Mouse (Mus musculus): ENCODE data around the gene Tprn. TPM values are rescaled to one million over a fixed set of nuclear protein-coding genes. Genes with fewer than 3 reads are reported as not detected.

Gene Tprn
- polyA plus RNA-seq, 1 experiment: 85.4 TPM

DNA sequence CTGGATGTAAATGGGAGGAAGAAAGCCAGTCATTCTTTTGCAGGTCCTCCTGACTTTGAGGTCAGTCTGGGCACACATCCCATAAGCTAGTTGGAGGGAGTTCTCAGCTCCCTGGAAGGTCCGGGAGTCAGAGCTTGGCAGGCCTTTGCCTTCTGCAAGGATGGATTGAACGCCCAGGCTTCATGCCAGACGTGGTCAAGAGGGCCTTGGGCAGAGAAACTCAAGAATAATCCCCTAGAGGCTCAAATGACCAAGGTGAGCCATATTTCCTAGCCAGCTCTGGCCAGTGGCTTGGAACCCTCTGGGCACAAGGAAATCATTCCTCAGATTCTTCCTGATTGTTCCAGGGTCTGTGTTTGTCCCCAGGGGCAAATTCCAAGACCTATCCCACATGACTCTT lies 2.4 kb downstream of the Tprn start:
- peak overlapping the region; percentile 84 for H3K4me3 ChIP-seq (ENCODE audit: insufficient read depth, low read depth, low read length)
- peak; percentile 94 for DNase-seq
- WGBS: 16% methylated on average over 3 of the region's 3 CpGs
- TF ChIP-seq CTCF (conservative IDR thresholded peaks at IDR 0.05; ENCODE audit: insufficient read depth, insufficient read length, low read depth, low read length): no peak
- TF ChIP-seq POLR2A (IDR thresholded peaks at IDR 0.05; ENCODE audit: low read depth, low read length): no peak
- H3K36me3 ChIP-seq (ENCODE audit: control insufficient read depth, insufficient read depth, low read length): no peaks in the 10 kb centered on the region
- H3K27me3 ChIP-seq (replicated peaks; ENCODE audit: control insufficient read depth, insufficient read depth, low read length): no peaks in the 10 kb centered on the region
- H3K4me1 ChIP-seq (ENCODE audit: control insufficient read depth, insufficient read depth, low read length): peaks cover 20% of the 10 kb centered on the region
- H3K27ac ChIP-seq (ENCODE audit: insufficient read depth, low read depth, low read length): peak overlapping the region; percentile 95

DNA sequence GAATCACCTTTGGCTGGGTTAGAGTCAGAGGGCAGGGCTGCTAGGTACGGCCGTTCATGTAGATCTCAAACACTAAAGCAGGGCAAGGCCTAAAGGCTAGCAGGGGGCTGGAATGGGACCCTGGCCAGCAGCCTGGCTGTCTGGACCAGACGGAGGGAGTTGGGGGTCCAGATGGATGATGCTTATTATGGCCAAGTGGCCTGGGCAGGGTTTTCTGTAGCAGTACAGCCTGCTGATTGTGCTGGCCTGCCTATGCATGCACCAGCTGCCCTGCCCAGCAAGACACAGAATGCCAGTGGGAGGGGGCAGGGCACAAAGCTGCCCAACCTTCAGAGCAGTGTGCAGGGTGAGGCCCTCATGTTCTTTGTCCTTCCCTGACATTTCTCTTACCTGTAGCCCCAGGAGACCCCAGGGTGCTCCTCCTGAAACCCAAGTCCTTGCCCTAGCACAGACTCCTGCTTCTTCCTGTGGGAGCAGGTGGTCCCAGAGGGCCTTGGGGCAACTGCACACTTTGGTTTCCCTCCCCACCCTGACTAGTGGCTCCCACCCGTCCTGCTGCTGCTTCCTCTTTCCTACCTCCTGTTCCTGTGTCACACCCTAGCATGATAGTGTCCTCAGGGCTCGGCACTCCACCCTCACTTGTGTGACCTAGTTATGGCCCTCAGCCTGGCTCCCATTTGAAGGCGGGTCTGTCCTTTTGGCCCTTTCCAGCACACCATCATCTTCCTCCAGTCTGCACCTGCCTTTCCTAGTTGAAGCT lies 3.7 kb downstream of the Tprn start:
- no peak for TF ChIP-seq CTCF (conservative IDR thresholded peaks at IDR 0.05; ENCODE audit: insufficient read depth, insufficient read length, low read depth, low read length)
- TF ChIP-seq POLR2A (IDR thresholded peaks at IDR 0.05; ENCODE audit: low read depth, low read length): no peak
- Histone ChIP-seq H3K27me3 (replicated peaks; ENCODE audit: control insufficient read depth, insufficient read depth, low read length) (no peaks in the 10 kb centered on the region), H3K36me3 (ENCODE audit: control insufficient read depth, insufficient read depth, low read length) (no peaks in the 10 kb centered on the region), H3K4me3 (ENCODE audit: insufficient read depth, low read depth, low read length) (peak overlapping the region; percentile 58), H3K4me1 (ENCODE audit: control insufficient read depth, insufficient read depth, low read length) (peaks cover 21% of the 10 kb centered on the region), H3K27ac (ENCODE audit: insufficient read depth, low read depth, low read length) (peak overlapping the region; percentile 95)
- peak; percentile 66 for DNase-seq
- 34% methylated on average over 6 of the region's 6 CpGs for WGBS

DNA sequence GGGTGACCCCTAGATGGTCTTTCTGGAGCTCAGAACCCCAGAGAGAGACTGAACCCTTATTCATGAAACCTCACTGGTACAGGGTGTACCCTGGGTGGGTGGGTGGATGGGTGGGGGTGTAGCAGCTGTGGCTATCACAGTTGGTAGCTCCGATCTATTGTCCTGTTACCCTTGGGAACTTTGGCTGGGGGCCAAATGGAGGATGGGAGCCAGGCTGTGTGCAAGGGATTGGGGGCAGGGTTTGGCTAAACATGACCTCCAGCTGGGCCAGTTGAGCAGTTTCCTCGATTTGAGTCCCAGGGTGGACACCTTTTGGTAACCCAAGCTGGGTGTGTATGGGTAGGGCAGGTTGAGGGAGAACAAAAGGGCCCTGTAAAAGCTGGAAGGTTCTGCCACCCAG lies 4.3 kb downstream of the Tprn start:
- WGBS: 9% methylated on average over 2 of the region's 2 CpGs

DNA sequence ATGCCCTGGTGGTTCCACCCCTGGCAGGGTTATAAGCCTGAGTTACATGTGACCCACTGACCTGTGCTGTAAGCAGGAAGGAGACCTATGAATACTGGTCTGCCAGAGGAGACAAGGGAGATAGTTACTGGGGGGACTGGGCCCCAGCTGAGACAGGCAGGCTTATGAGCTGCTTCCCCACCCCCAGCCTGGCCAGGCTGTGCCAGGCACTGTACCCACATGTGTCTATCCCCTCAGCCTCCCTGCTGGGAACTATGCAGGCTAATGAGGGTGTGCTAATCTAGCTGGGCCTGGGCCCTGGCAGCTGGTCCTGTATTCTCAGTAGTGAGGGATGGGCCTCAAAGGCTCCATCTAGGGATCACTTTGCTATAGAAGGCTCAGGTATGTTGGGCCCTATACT lies 4.8 kb downstream of the Tprn start:
- Histone ChIP-seq H3K4me3 (ENCODE audit: insufficient read depth, low read depth, low read length) (no peak overlapping the region), H3K4me1 (ENCODE audit: control insufficient read depth, insufficient read depth, low read length) (peaks cover 24% of the 10 kb centered on the region), H3K27ac (ENCODE audit: insufficient read depth, low read depth, low read length) (peak overlapping the region; percentile 36), H3K36me3 (ENCODE audit: control insufficient read depth, insufficient read depth, low read length) (no peaks in the 10 kb centered on the region), H3K27me3 (replicated peaks; ENCODE audit: control insufficient read depth, insufficient read depth, low read length) (no peaks in the 10 kb centered on the region)
- TF ChIP-seq CTCF (conservative IDR thresholded peaks at IDR 0.05; ENCODE audit: insufficient read depth, insufficient read length, low read depth, low read length): no peak
- no peak for TF ChIP-seq POLR2A (IDR thresholded peaks at IDR 0.05; ENCODE audit: low read depth, low read length)
- DNase-seq: no peak

More for the DNA sequence above, 4.3 kb downstream of the Tprn start:
- no peak for TF ChIP-seq CTCF (conservative IDR thresholded peaks at IDR 0.05; ENCODE audit: insufficient read depth, insufficient read length, low read depth, low read length)
- TF ChIP-seq POLR2A (IDR thresholded peaks at IDR 0.05; ENCODE audit: low read depth, low read length): no peak
- Histone ChIP-seq H3K27ac (ENCODE audit: insufficient read depth, low read depth, low read length) (peak overlapping the region; percentile 95), H3K36me3 (ENCODE audit: control insufficient read depth, insufficient read depth, low read length) (no peaks in the 10 kb centered on the region), H3K4me1 (ENCODE audit: control insufficient read depth, insufficient read depth, low read length) (peaks cover 26% of the 10 kb centered on the region), H3K4me3 (ENCODE audit: insufficient read depth, low read depth, low read length) (peak overlapping the region; percentile 58), H3K27me3 (replicated peaks; ENCODE audit: control insufficient read depth, insufficient read depth, low read length) (no peaks in the 10 kb centered on the region)
- DNase-seq: peak; percentile 86

DNA sequence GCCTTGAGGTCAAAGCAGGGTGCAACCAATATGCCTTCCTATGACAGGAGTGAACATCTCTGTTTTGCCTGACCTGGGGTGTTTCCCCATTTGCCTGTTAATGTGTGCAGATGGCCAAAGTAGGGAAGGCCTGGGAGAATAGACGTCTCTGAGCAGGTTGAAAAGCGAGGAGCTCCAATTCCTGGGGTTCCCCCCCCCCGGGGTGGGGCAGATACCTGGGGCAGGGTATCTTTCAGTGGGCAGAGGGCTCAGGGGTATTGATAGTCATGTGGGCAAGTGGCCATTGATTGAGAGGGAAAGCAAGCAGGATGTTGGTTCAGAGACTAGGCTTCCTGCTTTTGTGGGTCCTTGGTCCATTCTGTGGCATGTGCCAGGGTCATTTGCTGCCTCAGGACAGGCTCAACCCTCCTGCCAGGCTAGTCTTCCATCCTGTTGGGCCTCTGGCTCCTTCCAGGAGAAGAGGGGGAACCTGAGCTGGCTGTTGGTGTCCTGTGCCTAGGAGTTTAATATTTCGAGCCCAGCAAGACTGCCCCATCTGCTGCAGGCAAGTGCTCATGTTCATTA lies 5.4 kb downstream of the Tprn start:
- H3K4me1 ChIP-seq (ENCODE audit: control insufficient read depth, insufficient read depth, low read length): peaks cover 25% of the 10 kb centered on the region

DNA sequence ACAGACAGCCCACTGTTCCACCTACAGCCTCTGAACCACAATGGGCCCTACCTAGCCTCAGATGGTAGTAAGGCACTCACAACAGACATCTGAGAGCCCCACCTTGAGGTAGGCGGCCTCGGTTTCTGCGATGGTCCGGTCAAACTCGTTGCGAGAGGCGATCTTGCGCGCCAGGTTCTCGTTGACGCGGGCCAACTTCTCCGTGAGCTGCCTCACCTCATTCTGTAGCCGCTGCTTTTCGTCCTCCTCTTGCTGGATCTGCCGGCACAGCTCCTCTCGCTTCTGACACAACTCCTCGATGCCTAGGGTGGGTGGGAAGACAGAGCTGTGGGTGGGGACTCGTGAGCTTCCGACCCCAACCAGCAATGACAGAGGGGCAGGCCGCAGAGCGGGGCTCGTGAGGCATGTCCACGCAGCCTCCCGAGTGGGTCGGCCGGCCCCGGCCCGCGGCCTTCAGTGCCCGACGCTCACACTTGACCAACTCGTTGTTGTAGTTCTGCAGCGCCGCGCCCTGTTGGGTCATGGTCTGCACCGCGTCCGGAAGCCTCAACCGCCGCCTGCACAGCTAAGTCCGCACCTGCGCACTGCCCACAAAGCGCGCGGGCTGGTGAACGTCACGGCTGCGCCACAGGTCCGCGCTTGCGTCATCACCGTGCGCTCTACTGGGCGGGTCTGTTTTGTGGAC lies 9.6 kb downstream of the Tprn start, which contains the start of the genes Ssna1 and Anapc2:
Gene Ssna1 (minus strand): TSS at position 612 of the 685 bp plus-strand sequence.
Gene Anapc2 (plus strand): TSS at position 652 of the 685 bp plus-strand sequence.
- WGBS: 1% methylated on average over 55 of the region's 55 CpGs
- H3K4me1 ChIP-seq (ENCODE audit: control insufficient read depth, insufficient read depth, low read length): peaks cover 21% of the 10 kb centered on the region
- H3K27me3 ChIP-seq (replicated peaks; ENCODE audit: control insufficient read depth, insufficient read depth, low read length): no peaks in the 10 kb centered on the region
- TF ChIP-seq POLR2A (IDR thresholded peaks at IDR 0.05; ENCODE audit: low read depth, low read length) (peak; percentile 86), CTCF (conservative IDR thresholded peaks at IDR 0.05; ENCODE audit: insufficient read depth, insufficient read length, low read depth, low read length) (peak; percentile 52; the same call in 1 of the 2 replicates)
- H3K27ac ChIP-seq (ENCODE audit: insufficient read depth, low read depth, low read length): peak within 1 kb of the TSS; percentile 46
- H3K4me3 ChIP-seq (ENCODE audit: insufficient read depth, low read depth, low read length): peak within 1 kb of the TSS; percentile 85
- peak; percentile 99 for DNase-seq
- no peaks in the 10 kb centered on the region; the same call in 1 of the 2 replicates for H3K36me3 ChIP-seq (ENCODE audit: control insufficient read depth, insufficient read depth, low read length)

More for the DNA sequence above, 5.4 kb downstream of the Tprn start:
- TF ChIP-seq POLR2A (IDR thresholded peaks at IDR 0.05; ENCODE audit: low read depth, low read length): no peak
- TF ChIP-seq CTCF (conservative IDR thresholded peaks at IDR 0.05; ENCODE audit: insufficient read depth, insufficient read length, low read depth, low read length): no peak
- Histone ChIP-seq H3K27ac (ENCODE audit: insufficient read depth, low read depth, low read length) (no peak overlapping the region), H3K27me3 (replicated peaks; ENCODE audit: control insufficient read depth, insufficient read depth, low read length) (no peaks in the 10 kb centered on the region), H3K4me3 (ENCODE audit: insufficient read depth, low read depth, low read length) (no peak overlapping the region), H3K36me3 (ENCODE audit: control insufficient read depth, insufficient read depth, low read length) (no peaks in the 10 kb centered on the region)
- WGBS: 68% methylated on average over 4 of the region's 4 CpGs
- DNase-seq: no peak
